Mouse (Mus musculus): ENCODE data around the gene Apobec2.

- TF ChIP-seq CTCF (IDR thresholded peaks at IDR 0.05; ENCODE audit: low read depth, low read length) = no peak
- TF ChIP-seq GATA1 (IDR thresholded peaks at IDR 0.05; ENCODE audit: borderline replicate concordance, low read length) = no peak
- no peak for TF ChIP-seq POLR2AphosphoS5 (IDR thresholded peaks at IDR 0.05; ENCODE audit: insufficient replicate concordance, low read depth, low read length)
- TF ChIP-seq GATA2 (IDR thresholded peaks at IDR 0.05; ENCODE audit: borderline replicate concordance, low read depth, low read length) = no peak
Measured at GRCm38 (mm10) chr17:48424237-48424636, 8.5 kb downstream of the Apobec2 start.

Measured in G1E (cell line).